Mouse (Mus musculus): ENCODE results near the gene Gtf3c5.

The Gtf3c5 gene

DNA sequence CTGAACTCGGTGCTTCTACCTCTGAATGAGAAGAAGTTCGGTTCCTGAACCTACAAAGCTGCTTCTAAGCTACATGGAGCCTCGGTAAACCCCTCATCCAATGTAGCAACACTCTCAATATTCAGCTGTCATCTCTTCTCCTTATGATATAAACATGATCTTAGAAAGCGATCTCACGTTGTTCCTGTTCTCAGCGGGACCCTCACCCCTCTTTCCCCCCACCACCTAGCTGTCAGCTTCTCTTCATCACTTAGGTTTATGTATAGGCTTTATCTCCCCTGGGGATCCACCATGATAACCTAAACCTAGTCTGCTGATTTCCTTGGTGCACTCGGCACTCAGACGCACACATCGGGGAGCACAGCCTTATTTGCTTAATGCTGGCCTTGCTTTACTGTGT, at the start of gene Gtf3c5:
Gene Gtf3c5, minus strand, starts transcription at position 101 of the 400 bp plus-strand sequence.
- no peak for DNase-seq (ENCODE audit: low spot score)

DNA sequence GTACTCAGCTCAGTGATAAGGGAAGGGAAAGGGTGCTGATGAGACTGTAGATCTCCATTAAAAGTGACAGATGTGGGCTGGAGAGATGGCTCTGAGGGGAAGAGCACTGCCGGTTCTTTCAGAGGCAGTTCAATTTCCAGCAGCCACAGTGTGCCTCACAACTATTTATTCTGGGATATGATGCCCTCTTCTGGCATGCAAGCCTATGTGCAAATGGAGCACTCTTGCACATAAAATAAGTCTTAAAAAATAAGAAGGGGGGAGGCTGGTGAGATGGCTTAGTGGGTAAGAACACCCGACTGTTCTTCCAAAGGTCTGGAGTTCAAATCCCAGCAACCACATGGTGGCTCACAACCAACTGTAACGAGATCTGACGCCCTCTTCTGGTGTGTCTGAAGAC, 49.6 kb upstream of the Gtf3c5 start:
- DNase-seq (ENCODE audit: low spot score): no peak

DNA sequence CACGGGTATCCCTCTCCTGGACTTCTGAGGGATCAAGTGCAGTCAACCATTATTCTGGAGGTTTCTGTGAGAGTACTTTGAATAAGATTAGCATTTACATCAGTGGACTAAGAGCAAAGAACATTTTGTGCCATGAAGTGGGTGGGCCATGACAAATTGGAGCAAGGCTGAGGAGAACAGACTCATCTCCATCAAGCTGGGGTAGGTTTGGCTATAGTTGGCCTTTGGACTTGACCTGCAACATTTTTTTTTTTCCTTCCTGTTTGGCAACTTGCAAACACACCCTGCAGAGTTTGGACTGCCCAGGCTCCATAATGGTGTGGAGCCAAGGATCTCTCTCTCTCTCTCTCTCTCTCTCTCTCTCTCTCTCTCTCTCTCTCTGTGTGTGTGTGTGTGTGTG, 49.1 kb upstream of the Gtf3c5 start:
- no peak for DNase-seq (ENCODE audit: low spot score)

DNA sequence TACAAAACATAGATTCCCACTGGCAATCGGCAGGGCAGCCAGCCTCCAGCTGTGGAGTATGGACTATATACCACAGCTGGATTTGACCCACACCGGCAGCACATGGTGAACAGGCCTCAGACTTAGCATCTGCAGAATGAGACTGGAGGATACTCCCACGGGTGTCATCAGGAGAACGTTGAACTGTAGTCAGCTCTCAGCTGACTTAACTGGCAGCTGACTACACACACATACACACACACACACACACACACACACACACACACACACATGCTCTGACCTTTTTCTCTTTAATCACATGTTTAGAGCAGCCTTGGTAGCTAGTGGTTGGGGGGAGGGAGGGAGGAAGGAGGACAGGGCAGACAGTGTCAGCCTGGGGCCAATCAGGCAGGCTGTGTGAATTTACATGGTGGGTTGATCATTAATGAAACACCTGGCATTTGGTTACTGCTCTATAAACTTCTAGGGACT, 46.4 kb upstream of the Gtf3c5 start:
- no peak for DNase-seq (ENCODE audit: low spot score)

DNA sequence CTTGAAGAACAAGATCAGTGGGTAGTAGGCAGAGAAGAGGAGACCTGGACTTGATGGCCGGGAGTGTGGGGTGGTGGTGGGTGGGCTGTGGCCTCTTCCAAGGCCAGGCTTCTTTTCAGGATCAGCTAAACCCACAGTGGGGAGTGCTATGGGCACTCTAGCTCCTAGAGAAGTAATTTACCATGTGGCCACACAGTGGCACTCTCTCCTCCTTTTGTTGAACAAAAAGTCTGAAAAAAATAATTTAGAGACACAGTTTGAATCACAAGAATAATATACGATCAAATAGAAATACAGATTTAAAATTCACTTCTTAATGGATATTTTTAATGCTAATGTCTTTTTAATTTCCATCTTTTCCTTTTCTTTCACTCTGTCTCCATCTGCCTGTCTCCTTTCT, 44.5 kb upstream of the Gtf3c5 start:
- DNase-seq (ENCODE audit: low spot score): no peak

DNA sequence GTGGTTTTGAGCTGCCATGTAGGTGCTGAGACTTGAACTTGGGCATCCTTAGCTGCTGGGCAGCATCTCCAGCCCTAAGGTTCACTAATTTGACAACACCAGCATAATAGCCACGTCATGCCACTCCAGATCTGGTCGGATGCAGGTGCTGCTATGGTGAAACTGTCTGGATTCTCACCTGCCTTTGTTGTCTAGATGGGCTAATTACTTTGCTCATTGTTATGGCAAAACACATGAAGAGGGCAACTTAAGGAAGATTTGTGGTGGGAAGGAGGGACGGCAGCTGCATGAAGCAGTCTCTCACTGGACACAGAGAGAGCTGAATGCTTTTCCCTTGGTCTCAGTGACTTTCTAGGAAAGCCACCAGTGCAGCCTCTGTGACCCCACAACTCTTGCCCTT, 42.5 kb upstream of the Gtf3c5 start:
- no peak for DNase-seq (ENCODE audit: low spot score)

DNA sequence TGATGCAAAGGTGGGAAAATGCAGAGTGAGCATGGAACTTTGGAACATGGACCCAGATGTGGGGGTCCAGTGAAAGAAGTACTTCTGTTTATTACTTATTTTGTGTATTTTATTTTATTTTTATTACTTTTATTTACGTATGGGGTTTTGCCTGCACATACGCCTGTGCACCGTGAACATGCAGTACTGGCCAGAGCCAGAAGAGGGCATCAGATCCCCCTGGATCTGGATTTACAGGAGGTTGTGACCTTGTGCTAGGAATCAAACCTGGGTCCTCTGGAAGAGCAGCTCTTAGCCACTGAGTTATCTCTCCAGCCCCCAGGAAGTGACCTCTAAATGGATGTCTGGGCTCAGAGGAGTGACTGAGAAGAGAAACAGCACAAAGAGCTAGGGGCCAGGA, 41.3 kb upstream of the Gtf3c5 start:
- no peak for DNase-seq (ENCODE audit: low spot score)

DNA sequence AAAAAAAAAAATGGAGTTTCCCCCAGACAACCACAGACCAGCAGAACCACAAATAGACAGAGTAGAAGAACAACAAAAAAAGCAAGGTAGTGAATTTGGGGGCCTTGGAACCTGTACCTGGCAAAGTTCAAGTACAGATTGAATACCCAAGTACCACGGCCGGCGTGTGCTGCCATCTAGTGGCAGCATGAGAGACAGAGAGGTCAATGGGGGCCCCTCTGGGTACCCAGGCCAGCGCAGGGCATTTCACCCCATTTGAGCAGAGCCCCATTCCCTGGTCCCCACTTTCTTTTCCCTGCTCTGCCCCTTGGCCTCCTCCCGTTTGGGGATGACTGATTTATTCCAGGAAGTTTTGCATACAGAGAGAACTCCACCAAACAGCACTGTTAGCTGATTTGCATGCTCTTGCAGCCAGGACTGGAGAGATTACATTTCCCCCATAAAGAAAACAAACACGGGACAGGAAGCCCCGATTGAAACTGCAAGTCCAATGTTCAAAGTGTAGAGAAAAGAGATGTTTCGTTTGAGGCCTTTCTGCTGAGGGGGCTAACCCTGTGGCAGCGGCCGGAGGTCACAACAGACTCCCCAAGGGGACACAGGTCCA, 39.1 kb upstream of the Gtf3c5 start:
- DNase-seq (ENCODE audit: low spot score): no peak

DNA sequence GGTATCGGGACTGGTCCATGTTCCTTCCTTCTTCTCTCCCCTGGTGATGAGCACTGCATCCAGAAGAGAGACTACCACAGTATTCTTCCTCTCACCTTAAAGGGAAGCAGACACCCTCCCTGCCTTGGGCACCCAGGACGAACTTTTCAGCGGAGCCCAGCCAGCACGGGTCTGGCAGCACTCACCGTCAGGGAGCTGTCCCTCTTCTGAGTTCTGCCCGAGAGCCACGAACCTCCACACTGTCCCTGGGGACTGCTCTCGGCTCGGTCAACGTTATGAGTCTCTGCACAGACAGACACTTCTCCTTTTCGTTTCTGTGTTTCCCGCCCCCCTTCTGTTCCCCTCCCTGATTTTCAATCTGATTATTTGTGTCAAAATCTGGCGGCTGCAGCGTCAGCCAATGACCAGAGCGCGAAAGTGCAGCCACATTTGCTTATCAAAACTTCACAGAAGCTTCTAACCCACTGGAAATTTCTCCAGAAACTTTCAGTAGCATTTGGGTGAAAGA, 38.2 kb upstream of the Gtf3c5 start, which contains the start of gene Gfi1b:
Gene Gfi1b, minus strand, starts transcription at position 319 of the 508 bp plus-strand sequence.
- no peak for DNase-seq (ENCODE audit: low spot score)

DNA sequence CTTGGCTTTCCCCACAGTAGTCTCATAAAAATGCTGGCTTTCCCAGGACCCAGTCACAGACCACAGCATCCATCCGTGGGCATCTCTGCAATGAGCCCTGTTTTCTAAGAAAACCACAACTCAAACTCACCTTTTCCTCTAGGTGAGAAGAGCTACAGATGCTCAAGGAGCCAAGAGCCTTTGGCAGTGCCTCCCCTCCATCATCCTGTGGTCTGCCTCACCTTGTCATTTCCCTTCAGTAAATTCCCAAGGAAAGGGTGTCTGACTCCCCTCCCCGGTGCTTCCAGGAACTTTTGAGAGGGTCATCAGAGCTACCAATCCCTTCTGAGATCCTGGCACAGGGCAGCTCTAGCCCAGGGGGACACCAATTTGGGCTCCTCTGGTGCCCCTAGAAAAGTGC, 37.6 kb upstream of the Gtf3c5 start:
- no peak for DNase-seq (ENCODE audit: low spot score)

DNA sequence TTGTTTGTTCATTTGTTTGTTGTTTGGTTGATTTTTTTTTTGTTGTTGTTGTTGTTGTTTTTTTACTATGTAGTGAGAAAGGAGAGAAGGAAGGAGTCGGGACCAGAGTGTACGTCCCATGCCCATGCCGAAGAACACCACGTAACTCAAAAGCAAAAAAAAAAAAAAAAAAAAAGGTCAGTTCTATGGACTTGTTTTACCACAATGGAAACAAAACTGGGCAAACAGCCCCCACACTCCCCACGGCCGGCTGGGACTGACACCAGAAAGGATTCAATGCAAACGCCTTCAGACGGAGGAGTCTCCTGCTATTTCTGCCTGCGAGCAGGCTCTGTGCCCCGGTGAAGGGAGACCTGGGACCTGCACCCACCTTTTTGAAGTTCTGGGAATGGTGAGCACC, 37.0 kb upstream of the Gtf3c5 start:
- DNase-seq (ENCODE audit: low spot score): no peak

DNA sequence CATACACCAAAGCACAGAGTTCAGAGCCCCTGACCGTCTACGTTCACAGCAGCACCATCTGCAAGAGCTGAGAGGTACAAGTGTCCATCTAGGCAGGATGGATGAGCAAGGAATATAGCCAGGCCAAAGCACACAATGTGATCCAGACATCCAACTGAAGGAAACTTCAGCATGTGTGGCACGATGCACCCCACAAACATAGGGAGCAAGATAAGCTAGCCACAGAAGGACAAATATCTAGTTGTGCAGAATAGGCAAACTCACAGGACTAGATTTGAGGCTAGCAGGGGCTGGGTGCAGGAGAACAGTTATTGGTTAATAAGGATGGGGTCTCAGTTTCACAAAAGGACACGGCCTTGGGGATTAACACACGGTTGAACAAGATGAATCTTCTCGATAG, 35.8 kb upstream of the Gtf3c5 start:
- no peak for DNase-seq (ENCODE audit: low spot score)

DNA sequence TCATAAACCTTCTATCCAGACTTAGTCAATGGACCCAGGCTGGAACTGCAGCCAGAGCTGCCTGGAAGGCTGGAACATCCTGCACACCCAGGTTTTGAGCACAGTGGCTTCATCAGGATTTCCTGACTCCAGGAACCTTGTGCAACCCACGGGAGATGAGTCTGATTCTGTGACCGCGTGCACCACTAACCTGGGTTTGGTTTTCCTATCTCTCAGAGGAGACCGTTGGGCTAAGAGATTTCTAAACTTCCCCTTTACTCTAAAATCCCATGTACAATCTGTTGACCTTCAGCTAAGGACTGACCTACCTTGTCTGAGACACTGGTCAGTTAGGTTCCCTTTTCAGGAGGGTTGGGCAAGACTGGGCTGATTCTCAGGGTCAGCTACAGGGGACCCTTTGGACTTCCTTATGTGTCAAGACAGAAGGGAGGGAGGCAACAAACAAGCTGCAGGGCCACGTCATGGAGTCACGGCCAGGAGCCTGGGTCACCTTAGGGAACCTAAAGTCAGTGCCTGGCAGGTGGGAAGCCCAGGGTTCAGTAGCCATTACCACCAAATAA, 35.3 kb upstream of the Gtf3c5 start:
- DNase-seq (ENCODE audit: low spot score): no peak

DNA sequence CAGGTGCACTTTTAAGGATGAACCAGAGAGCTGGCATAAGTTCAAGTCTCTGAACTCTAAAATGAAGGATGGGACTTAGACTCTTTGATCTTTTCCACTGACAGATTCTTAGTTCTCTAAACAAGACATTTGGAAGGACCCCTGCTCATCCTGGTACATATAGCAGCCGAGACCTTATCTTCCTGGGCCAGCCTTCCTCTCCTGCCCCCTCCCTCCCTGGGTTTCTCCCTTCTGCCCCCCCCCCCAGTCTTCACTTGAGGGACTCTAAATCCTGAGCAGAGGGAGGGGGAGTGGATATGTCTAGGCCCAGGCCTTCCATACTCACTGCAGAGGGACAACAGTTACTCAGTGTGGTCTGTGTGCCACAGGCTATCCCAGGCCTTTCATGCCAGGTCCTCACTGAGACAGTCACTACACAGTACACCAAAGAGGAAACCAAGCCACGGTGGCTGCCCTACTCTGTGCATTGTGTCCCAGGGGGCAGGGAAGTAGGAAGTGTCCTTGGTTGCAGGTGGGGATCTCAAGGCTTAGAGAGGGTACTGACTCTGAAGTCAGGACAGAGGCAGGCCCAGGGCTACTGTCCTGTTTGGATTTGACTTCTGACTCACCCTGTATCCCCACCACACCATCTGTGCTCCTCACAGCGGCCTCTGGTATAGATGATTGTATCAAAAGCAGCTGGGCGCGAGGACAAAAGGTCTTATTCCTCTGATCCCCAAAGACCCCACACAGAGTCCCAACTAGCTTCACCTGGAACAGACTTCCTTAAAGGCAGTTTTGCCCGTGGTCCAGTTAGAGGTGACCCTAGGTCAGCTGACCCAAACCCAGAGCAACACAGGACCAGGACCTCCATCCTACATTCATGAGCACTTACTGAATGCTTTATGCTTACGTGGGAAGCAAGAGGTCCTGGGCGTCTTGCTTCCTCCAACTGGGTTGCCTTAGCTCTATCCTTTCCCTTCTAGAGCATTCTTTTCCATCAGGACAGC, 34.2 kb upstream of the Gtf3c5 start:
- DNase-seq (ENCODE audit: low spot score): no peak

DNA sequence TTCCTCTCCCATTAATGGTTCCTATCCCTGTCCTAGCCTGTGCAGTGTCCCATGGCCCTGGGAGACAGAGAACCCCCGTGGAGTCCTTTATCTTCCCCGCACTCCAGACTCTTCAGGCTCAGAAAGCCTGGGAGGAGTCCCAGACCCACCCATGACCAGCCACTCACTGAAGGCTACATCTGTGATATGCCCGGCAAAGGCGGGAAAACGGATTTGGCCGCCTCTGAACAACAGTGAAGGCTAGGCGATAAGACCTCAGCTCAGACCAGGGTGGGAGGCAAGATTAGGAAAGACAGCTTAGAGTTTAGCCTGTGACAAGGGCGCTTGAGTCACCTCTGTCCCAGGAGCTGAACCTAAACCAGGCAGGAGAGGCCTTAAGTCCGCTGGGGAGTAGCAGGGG, 33.3 kb upstream of the Gtf3c5 start:
- no peak for DNase-seq (ENCODE audit: low spot score)

DNA sequence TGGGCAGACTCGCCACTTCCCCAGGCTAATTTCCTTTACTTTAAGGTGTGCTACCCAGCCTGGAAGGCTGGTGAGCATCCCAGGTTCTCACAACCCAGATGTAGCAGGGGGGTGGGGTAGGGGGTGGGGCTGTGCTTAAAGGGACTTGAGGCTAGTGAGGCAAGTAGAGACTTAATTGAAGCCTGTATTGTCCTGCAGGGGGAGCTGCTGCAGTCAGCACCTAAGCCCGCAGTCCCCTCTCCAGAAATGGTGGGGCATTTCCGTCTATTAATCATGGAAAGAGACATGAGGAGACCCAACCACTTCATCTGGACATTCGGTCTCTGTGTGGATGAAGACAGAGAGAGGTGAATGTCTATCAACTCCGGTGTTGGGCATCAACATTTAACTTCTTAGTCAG, 32.8 kb upstream of the Gtf3c5 start:
- DNase-seq (ENCODE audit: low spot score): no peak

DNA sequence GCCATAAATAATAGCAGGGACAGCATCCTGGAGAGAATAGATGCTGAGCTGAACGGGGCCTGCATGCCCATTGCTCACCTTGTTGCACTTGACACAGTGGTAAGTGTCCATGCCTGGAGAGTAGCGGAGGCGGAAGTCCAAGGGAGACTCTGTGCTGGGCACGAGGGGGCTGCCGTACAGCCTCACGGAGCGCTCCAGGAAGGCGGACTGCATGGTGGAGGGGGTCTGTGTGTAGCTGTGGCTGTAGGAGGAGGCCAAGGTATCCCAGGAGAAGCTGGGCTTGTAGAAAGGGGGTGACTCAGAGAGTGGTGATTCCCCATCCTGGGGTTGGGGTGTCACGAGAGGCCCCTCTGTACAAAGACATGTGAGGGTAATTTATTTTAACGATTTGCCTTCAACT, 30.0 kb upstream of the Gtf3c5 start:
- no peak for DNase-seq (ENCODE audit: low spot score)

DNA sequence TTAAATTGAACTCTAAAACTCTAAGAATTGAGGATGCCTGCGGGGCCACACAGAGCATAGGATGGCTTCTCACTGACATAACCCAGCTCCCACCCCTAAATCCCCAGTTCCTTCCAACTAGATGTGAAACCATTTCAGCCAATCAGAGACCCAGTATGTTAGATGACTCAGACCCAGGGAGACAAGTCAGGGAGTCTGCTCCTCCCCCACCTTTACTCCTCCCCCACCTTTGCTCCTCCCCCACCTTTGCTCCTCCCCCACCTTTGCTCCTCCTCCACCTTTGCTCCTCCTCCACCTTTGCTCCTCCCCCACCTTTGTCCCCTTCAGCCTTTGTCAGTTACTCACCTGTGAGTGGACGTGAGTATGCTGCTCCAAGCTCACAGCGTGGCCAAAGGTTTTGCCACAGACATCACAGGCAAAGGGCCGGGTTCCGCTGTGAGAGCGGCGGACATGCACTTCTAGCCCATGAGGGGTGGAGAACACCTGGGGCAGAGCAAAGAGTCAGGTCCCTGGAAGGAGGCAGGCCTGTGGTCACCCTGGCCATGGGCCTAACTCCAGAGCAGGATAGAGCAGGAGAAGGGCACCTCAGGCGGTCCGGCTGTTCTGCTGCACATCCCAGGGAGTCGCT, 29.0 kb upstream of the Gtf3c5 start:
- no peak for DNase-seq (ENCODE audit: low spot score)

DNA sequence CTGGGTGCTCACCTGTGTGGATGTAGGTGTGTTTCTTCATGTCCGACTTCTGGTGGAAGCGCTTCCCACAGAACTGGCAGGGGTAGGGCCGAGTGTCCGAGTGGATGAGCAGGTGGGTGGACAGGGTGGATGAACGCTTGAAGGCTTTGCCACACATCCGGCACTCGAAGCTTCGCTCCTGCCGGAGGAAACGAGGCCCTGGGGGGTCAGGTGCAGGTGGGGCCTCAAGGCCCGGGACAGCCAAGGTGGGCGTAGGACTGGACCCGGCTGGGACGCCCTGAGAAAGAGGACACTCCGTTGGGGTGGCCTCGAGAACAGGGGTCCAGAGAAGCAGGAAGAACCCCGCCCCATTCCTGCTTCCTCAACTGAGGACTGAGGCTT, 27.8 kb upstream of the Gtf3c5 start:
- no peak for DNase-seq (ENCODE audit: low spot score)

DNA sequence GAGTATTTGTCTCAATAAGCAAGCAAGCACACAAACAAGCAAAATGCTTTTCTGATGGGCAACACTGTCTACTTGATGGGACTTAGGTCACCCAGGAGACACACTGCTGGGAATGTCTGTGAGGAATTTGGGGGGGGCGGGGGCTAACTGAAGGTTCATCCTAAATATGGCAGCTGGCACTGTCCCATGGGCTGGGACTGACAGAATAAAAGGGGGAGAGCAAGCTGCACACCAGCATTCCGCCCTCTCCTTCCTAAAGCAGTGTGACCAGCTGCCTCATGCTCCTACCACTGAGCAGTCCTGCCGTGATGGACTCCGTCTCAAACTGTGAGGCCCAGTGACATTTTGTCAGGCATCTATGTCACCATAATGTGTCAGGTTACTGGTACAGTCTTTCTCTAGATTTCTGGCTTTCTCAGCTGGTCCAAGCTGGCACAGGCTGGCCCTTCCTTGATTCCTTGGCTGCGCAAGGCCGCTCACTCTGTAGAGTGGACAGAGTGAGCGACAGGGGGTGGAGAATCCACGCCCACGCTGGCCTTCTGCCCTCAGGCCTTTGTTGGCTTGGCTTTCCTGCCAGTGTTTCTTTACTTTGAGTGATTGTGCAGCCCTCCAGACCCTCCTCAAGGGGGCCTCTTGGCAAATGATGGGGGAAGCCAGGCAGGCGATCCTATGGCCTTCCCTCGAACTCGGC, 27.3 kb upstream of the Gtf3c5 start:
- DNase-seq (ENCODE audit: low spot score): no peak

DNA sequence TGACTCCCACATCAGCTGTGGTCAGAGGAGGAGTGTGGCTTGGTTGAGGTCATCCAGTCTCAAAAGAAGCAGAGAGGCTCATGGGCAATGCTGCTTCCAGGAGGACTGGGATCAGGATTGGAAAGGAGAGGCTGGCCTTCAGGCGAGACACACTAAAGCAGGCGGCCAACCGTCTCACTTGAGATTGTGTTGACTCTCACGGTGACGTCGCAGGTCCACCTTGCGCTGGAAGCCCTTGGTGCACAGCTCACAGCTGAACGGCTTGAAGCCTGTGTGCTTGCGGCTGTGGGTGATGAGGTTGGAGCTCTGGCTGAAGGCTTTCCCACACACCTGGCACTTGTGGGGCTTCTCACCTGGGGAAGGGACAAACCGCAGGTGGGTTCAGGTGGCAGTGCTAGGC, 26.3 kb upstream of the Gtf3c5 start:
- DNase-seq (ENCODE audit: low spot score): no peak
